In genomic region chr3:135212658-135213350, GRCm38 (mm10) we compare ENCODE assay signal across 8 mouse cellular contexts. TPM values are rescaled to one million over a fixed set of nuclear protein-coding genes. Genes with fewer than 3 reads are reported as not detected.
DNase-seq lines count a peak whose midpoint lies in the region; ATAC-seq and TF ChIP-seq lines count a peak whose summit lies in the region.

No protein-coding gene starts in this region.

- peak overlapping the region; percentile 80 for H3K9ac ChIP-seq in heart, embryonic 14.5 days (ENCODE audit: low read length)
- peak overlapping the region; percentile 71 for H3K9ac ChIP-seq in ES-Bruce4 (ENCODE audit: low read depth, poor library complexity, severe bottlenecking)
- H3K9ac ChIP-seq in liver, embryonic 12.5 days: peak overlapping the region; percentile 93

- H3K4me2 ChIP-seq in heart, embryonic 14.5 days (ENCODE audit: low read length): peak overlapping the region; percentile 78
- H3K4me2 ChIP-seq in liver, embryonic 12.5 days: peak overlapping the region; percentile 81

- H3K4me1 ChIP-seq in heart, embryonic 14.5 days (ENCODE audit: control insufficient read depth in 2 of 2, insufficient read depth in 2 of 2, low read length in 2 of 2): peaks cover 2 to 13% of the 10 kb centered on the region in 2 experiments; a peak in 3 of 4 replicates
- H3K4me1 ChIP-seq in ES-Bruce4 (ENCODE audit: control insufficient read depth, insufficient read depth, low read length): no peaks in the 10 kb centered on the region
- peaks cover 28% of the 10 kb centered on the region for H3K4me1 ChIP-seq in forebrain, embryonic 10.5 days
- H3K4me1 ChIP-seq in liver, embryonic 12.5 days: peaks cover 18% of the 10 kb centered on the region

- TF ChIP-seq POLR2A in ES-Bruce4 (IDR thresholded peaks at IDR 0.05; ENCODE audit: insufficient read depth, low read length): no peak

- ATAC-seq in heart, embryonic 14.5 days (ENCODE audit: insufficient number of reproducible peaks, insufficient read depth, low FRiP score, low read depth): no peak
- peak; percentile 80 for ATAC-seq in liver, embryonic 12.5 days

- no peaks in the 10 kb centered on the region for H3K9me3 ChIP-seq in heart, embryonic 14.5 days (ENCODE audit: control insufficient read depth, low read length)
- H3K9me3 ChIP-seq in ES-Bruce4 (replicated peaks; ENCODE audit: control insufficient read depth, insufficient read depth, low read length, poor library complexity, severe bottlenecking): no peaks in the 10 kb centered on the region
- H3K9me3 ChIP-seq in forebrain, embryonic 10.5 days: no peaks in the 10 kb centered on the region
- H3K9me3 ChIP-seq in liver, embryonic 12.5 days (replicated peaks): no peaks in the 10 kb centered on the region

- peak overlapping the region; percentile 76 to 80 for H3K4me3 ChIP-seq in heart, embryonic 14.5 days (ENCODE audit: control insufficient read depth in 1 of 2, insufficient read depth in 1 of 2, low read depth in 1 of 2, low read length in 2 of 2)
- H3K4me3 ChIP-seq in ES-Bruce4 (ENCODE audit: low read depth, low read length): peak overlapping the region; percentile 97
- peak overlapping the region; percentile 84 for H3K4me3 ChIP-seq in forebrain, embryonic 10.5 days
- peak overlapping the region; percentile 90 for H3K4me3 ChIP-seq in liver, embryonic 12.5 days

- WGBS in heart, embryonic 14.5 days: under 1% methylated on average over 26 of the region's 26 CpGs
- WGBS in forebrain, embryonic 10.5 days: 2% methylated on average over 26 of the region's 26 CpGs
- under 1% methylated on average over 26 of the region's 26 CpGs for WGBS in liver, embryonic 12.5 days (ENCODE audit: insufficient replicate concordance)

- no peak for TF ChIP-seq CTCF in ES-Bruce4 (IDR thresholded peaks at IDR 0.05; ENCODE audit: low read depth, low read length)

- DNase-seq in heart, adult 11 months: no peak
- DNase-seq in forebrain, embryonic 10.5 days (ENCODE audit: extremely low spot score, low spot score): no peak
- peak; percentile 26 for DNase-seq in yolk sac, embryonic 10.5 days (ENCODE audit: low spot score)
- no peak for DNase-seq in cerebellum, adult 18-20 months
- DNase-seq in layer of hippocampus, postnatal 14 days (ENCODE audit: low spot score in 2 of 2): no peak

- H3K36me3 ChIP-seq in heart, embryonic 14.5 days (ENCODE audit: control insufficient read depth, insufficient read depth, low read length): peaks cover 31% of the 10 kb centered on the region
- peaks cover 21% of the 10 kb centered on the region for H3K36me3 ChIP-seq in ES-Bruce4 (ENCODE audit: control insufficient read depth, insufficient read depth, low read length, poor library complexity, severe bottlenecking)
- H3K36me3 ChIP-seq in forebrain, embryonic 10.5 days (replicated peaks): peaks cover 32% of the 10 kb centered on the region
- H3K36me3 ChIP-seq in liver, embryonic 12.5 days: peaks cover 31% of the 10 kb centered on the region

- no peaks in the 10 kb centered on the region for H3K27me3 ChIP-seq in heart, embryonic 14.5 days (ENCODE audit: control insufficient read depth, insufficient read depth, low read length)
- H3K27me3 ChIP-seq in ES-Bruce4 (ENCODE audit: control insufficient read depth, insufficient read depth, low read length, poor library complexity, severe bottlenecking): no peaks in the 10 kb centered on the region
- H3K27me3 ChIP-seq in forebrain, embryonic 10.5 days (ENCODE audit: poor library complexity, severe bottlenecking): no peaks in the 10 kb centered on the region
- no peaks in the 10 kb centered on the region for H3K27me3 ChIP-seq in liver, embryonic 12.5 days (replicated peaks)

- no peak for TF ChIP-seq EP300 in ES-Bruce4 (IDR thresholded peaks at IDR 0.05; ENCODE audit: insufficient read depth, low read depth, low read length)

- peak overlapping the region in 1 of 2 experiments; percentile 24; a peak in 2 of 4 replicates for H3K27ac ChIP-seq in heart, embryonic 14.5 days (replicated peaks in 1 of 2; ENCODE audit: control insufficient read depth in 1 of 2, insufficient read depth in 1 of 2, low read depth in 2 of 2, low read length in 2 of 2)
- no peak overlapping the region for H3K27ac ChIP-seq in ES-Bruce4 (ENCODE audit: insufficient read depth, low read length)
- peak overlapping the region; percentile 96 for H3K27ac ChIP-seq in forebrain, embryonic 10.5 days
- peak overlapping the region; percentile 78 for H3K27ac ChIP-seq in liver, embryonic 12.5 days

RNA-seq across cellular contexts. Expression of gene Cenpe, which starts 0.5 kb away (rescaled TPM):
- 19.4 and 20.0 TPM in 2 replicates for polyA plus RNA-seq in heart, embryonic 14.5 days (2014; fragmentation: Nextera tagmentation; extraction: Ambion mirVana)
- polyA plus RNA-seq in ES-Bruce4 (2011; ENCODE audit: insufficient read depth, insufficient read length, low read depth, missing spikeins): 85.5 and 88.7 TPM in 2 replicates
- 41.9 and 42.1 TPM in 2 replicates for polyA plus RNA-seq in forebrain, embryonic 10.5 days (2016; fragmentation: Nextera tagmentation; extraction: Ambion mirVana)
- polyA plus RNA-seq in liver, embryonic 12.5 days (2016; fragmentation: Nextera tagmentation; extraction: Ambion mirVana): 25.5 and 27.0 TPM in 2 replicates
- total RNA-seq in layer of hippocampus, postnatal 14 days (2021): 1 to 10 TPM; 2.7 TPM
